Mouse (Mus musculus): ENCODE results near the gene Prmt8. TPM values are rescaled to one million over a fixed set of nuclear protein-coding genes. Genes with fewer than 3 reads are reported as not detected.

Gene Prmt8
- total and polyA plus RNA-seq, 2 experiments: not detected

- Histone ChIP-seq H3K9ac (ENCODE audit: low read depth, low read length) (no peak overlapping the region), H3K36me3 (ENCODE audit: control insufficient read depth, insufficient read depth, low read length) (no peaks in the 10 kb centered on the region), H3K4me3 (ENCODE audit: insufficient read depth, low read depth, low read length) (no peak overlapping the region), H3K79me2 (ENCODE audit: control insufficient read depth, insufficient read depth, low read length) (no peaks in the 10 kb centered on the region), H3K27ac (replicated peaks; ENCODE audit: insufficient read depth, low read depth, low read length) (no peak overlapping the region), H3K27me3 (ENCODE audit: control insufficient read depth, insufficient read depth, low read length) (no peaks in the 10 kb centered on the region), H3K4me1 (ENCODE audit: control insufficient read depth, insufficient read depth, low read length) (no peaks in the 10 kb centered on the region)
- 85% methylated on average over 9 of the region's 9 CpGs for WGBS
- no peak for DNase-seq (ENCODE audit: extremely low read depth, low read depth, low spot score)
- TF ChIP-seq POLR2A (IDR thresholded peaks at IDR 0.05; ENCODE audit: extremely low read depth, insufficient read depth, low read length): no peak
- no peak for TF ChIP-seq CTCF (IDR thresholded peaks at IDR 0.05; ENCODE audit: low read depth, low read length)
Measured at GRCm38 (mm10) chr6:127751499-127751898, 17.8 kb downstream of the Prmt8 start.

GRCm38 (mm10) chr6:127748793-127749192, 20.5 kb downstream of the Prmt8 start:
- WGBS: 78% methylated on average over 8 of the region's 8 CpGs
- TF ChIP-seq POLR2A (IDR thresholded peaks at IDR 0.05; ENCODE audit: extremely low read depth, insufficient read depth, low read length) (no peak), CTCF (IDR thresholded peaks at IDR 0.05; ENCODE audit: low read depth, low read length) (no peak)

GRCm38 (mm10) chr6:127742290-127742689, 27.0 kb downstream of the Prmt8 start:
- no peak for TF ChIP-seq CTCF (IDR thresholded peaks at IDR 0.05; ENCODE audit: low read depth, low read length)
- TF ChIP-seq POLR2A (IDR thresholded peaks at IDR 0.05; ENCODE audit: extremely low read depth, insufficient read depth, low read length): no peak
- H3K4me3 ChIP-seq (ENCODE audit: insufficient read depth, low read depth, low read length): no peak overlapping the region
- H3K4me1 ChIP-seq (ENCODE audit: control insufficient read depth, insufficient read depth, low read length): no peaks in the 10 kb centered on the region
- no peaks in the 10 kb centered on the region for H3K27me3 ChIP-seq (ENCODE audit: control insufficient read depth, insufficient read depth, low read length)
- no peak for DNase-seq (ENCODE audit: extremely low read depth, low read depth, low spot score)
- H3K79me2 ChIP-seq (ENCODE audit: control insufficient read depth, insufficient read depth, low read length): no peaks in the 10 kb centered on the region
- H3K9ac ChIP-seq (ENCODE audit: low read depth, low read length): no peak overlapping the region
- H3K36me3 ChIP-seq (ENCODE audit: control insufficient read depth, insufficient read depth, low read length): no peaks in the 10 kb centered on the region
- no peak overlapping the region for H3K27ac ChIP-seq (replicated peaks; ENCODE audit: insufficient read depth, low read depth, low read length)
- 76% methylated on average over 12 of the region's 12 CpGs for WGBS

More at GRCm38 (mm10) chr6:127748793-127749192, 20.5 kb downstream of the Prmt8 start:
- H3K36me3 ChIP-seq (ENCODE audit: control insufficient read depth, insufficient read depth, low read length): no peaks in the 10 kb centered on the region
- no peak overlapping the region for H3K9ac ChIP-seq (ENCODE audit: low read depth, low read length)
- no peak overlapping the region for H3K27ac ChIP-seq (replicated peaks; ENCODE audit: insufficient read depth, low read depth, low read length)
- H3K4me1 ChIP-seq (ENCODE audit: control insufficient read depth, insufficient read depth, low read length): no peaks in the 10 kb centered on the region
- H3K4me3 ChIP-seq (ENCODE audit: insufficient read depth, low read depth, low read length): no peak overlapping the region
- H3K27me3 ChIP-seq (ENCODE audit: control insufficient read depth, insufficient read depth, low read length): no peaks in the 10 kb centered on the region
- DNase-seq (ENCODE audit: extremely low read depth, low read depth, low spot score): no peak
- no peaks in the 10 kb centered on the region for H3K79me2 ChIP-seq (ENCODE audit: control insufficient read depth, insufficient read depth, low read length)

- Histone ChIP-seq H3K36me3 (ENCODE audit: control insufficient read depth, insufficient read depth, low read length) (no peaks in the 10 kb centered on the region), H3K9ac (ENCODE audit: low read depth, low read length) (no peak overlapping the region), H3K4me3 (ENCODE audit: insufficient read depth, low read depth, low read length) (no peak overlapping the region), H3K4me1 (ENCODE audit: control insufficient read depth, insufficient read depth, low read length) (no peaks in the 10 kb centered on the region), H3K27me3 (ENCODE audit: control insufficient read depth, insufficient read depth, low read length) (no peaks in the 10 kb centered on the region), H3K27ac (replicated peaks; ENCODE audit: insufficient read depth, low read depth, low read length) (no peak overlapping the region), H3K79me2 (ENCODE audit: control insufficient read depth, insufficient read depth, low read length) (no peaks in the 10 kb centered on the region)
- no peak for DNase-seq (ENCODE audit: extremely low read depth, low read depth, low spot score)
- no peak for TF ChIP-seq POLR2A (IDR thresholded peaks at IDR 0.05; ENCODE audit: extremely low read depth, insufficient read depth, low read length)
- no peak for TF ChIP-seq CTCF (IDR thresholded peaks at IDR 0.05; ENCODE audit: low read depth, low read length)
- 81% methylated on average over 6 of the region's 6 CpGs for WGBS
Measured at GRCm38 (mm10) chr6:127741162-127741561, 28.1 kb downstream of the Prmt8 start.

GRCm38 (mm10) chr6:127740711-127741110, 28.6 kb downstream of the Prmt8 start:
- H3K4me1 ChIP-seq (ENCODE audit: control insufficient read depth, insufficient read depth, low read length): no peaks in the 10 kb centered on the region
- H3K4me3 ChIP-seq (ENCODE audit: insufficient read depth, low read depth, low read length): no peak overlapping the region
- H3K27me3 ChIP-seq (ENCODE audit: control insufficient read depth, insufficient read depth, low read length): no peaks in the 10 kb centered on the region
- H3K9ac ChIP-seq (ENCODE audit: low read depth, low read length): no peak overlapping the region
- no peak for TF ChIP-seq POLR2A (IDR thresholded peaks at IDR 0.05; ENCODE audit: extremely low read depth, insufficient read depth, low read length)
- no peak for TF ChIP-seq CTCF (IDR thresholded peaks at IDR 0.05; ENCODE audit: low read depth, low read length)
- WGBS: 82% methylated on average over 9 of the region's 9 CpGs
- H3K36me3 ChIP-seq (ENCODE audit: control insufficient read depth, insufficient read depth, low read length): no peaks in the 10 kb centered on the region
- H3K27ac ChIP-seq (replicated peaks; ENCODE audit: insufficient read depth, low read depth, low read length): no peak overlapping the region
- H3K79me2 ChIP-seq (ENCODE audit: control insufficient read depth, insufficient read depth, low read length): no peaks in the 10 kb centered on the region
- DNase-seq (ENCODE audit: extremely low read depth, low read depth, low spot score): no peak

GRCm38 (mm10) chr6:127739921-127740320, 29.4 kb downstream of the Prmt8 start:
- TF ChIP-seq POLR2A (IDR thresholded peaks at IDR 0.05; ENCODE audit: extremely low read depth, insufficient read depth, low read length) (no peak), CTCF (IDR thresholded peaks at IDR 0.05; ENCODE audit: low read depth, low read length) (no peak)
- DNase-seq (ENCODE audit: extremely low read depth, low read depth, low spot score): no peak
- 72% methylated on average over 5 of the region's 5 CpGs for WGBS

More at GRCm38 (mm10) chr6:127739921-127740320, 29.4 kb downstream of the Prmt8 start:
- Histone ChIP-seq H3K4me1 (ENCODE audit: control insufficient read depth, insufficient read depth, low read length) (no peaks in the 10 kb centered on the region), H3K36me3 (ENCODE audit: control insufficient read depth, insufficient read depth, low read length) (no peaks in the 10 kb centered on the region), H3K9ac (ENCODE audit: low read depth, low read length) (no peak overlapping the region), H3K79me2 (ENCODE audit: control insufficient read depth, insufficient read depth, low read length) (no peaks in the 10 kb centered on the region), H3K4me3 (ENCODE audit: insufficient read depth, low read depth, low read length) (no peak overlapping the region), H3K27me3 (ENCODE audit: control insufficient read depth, insufficient read depth, low read length) (no peaks in the 10 kb centered on the region), H3K27ac (replicated peaks; ENCODE audit: insufficient read depth, low read depth, low read length) (no peak overlapping the region)

Measured in liver, adult 2 months (tissue).